Mouse (Mus musculus) adrenal gland, adult 8-10 months (tissue): ENCODE results near the gene Med13l. TPM values are rescaled to one million over a fixed set of nuclear protein-coding genes. Genes with fewer than 3 reads are reported as not detected.

Experiments used
- DNase-seq: peaks from one replicate; pipeline ENCODE4 v3.0.0; 2022
- total RNA-seq, 4 experiments: library from RNA; stranded (reverse); gene quantifications; 2 replicates each; pipeline ENCODE4 v1.2.4; 2022

The Med13l gene
- total RNA-seq, 4 experiments from 2014 or later = 30.6 to 46.4 (median 40.2) TPM

- no peak for DNase-seq
These were observed 248.5 kb downstream of the Med13l start for GRCm38 (mm10) chr5:118808946-118809345.

GRCm38 (mm10) chr5:118809588-118809987 lies 249.1 kb downstream of the Med13l start:
- no peak for DNase-seq

GRCm38 (mm10) chr5:118811690-118812089 lies 251.2 kb downstream of the Med13l start:
- DNase-seq = no peak

- DNase-seq = no peak
These were observed 251.9 kb downstream of the Med13l start for GRCm38 (mm10) chr5:118812421-118812820.

- no peak for DNase-seq
These were observed 252.5 kb downstream of the Med13l start for GRCm38 (mm10) chr5:118812947-118813401.

- no peak for DNase-seq
These were observed 253.6 kb downstream of the Med13l start for GRCm38 (mm10) chr5:118814052-118814451.
